Mouse (Mus musculus): ENCODE results near the gene Syvn1.

DNA sequence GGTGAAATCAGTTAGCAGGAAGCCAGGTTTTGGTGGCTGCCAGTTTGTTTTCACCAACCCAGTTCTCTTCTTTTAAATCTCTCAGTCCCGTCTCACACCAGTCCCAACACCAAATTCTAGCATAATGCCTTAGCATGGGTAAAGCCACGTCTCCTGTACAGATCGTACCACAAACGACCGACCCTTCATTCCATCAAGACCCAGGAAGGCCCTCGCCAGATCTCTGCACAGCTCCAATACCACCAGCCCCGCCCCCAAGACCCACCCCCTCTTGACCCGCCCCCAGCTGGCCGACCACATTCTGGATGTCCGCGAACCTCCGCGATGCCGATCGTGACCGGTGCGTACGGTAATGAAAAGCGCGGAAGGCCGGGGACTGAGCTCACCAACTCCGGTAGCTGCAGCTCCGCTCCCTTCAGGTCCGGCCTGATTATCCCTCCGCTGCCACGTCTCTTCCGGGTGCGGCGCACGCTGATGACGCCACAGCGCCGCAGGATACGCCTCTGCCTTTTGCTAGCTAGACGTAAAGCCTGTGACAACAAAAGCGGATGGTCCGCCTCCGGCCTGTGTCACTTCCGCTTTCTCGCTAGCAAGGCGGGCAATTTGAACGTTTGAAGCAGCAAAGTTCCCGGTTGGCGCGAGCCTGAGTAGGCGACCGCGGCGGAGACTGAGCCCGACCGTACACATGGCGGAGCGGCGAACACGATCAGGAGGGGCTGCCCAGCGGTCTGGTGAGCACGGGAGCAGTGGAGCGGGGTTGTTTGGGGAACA lies 38.3 kb downstream of the Syvn1 start, which contains the start of the genes Zfpl1 and Cdca5:
- peak; percentile 64 for TF ChIP-seq POLR2A (IDR thresholded peaks at IDR 0.05; ENCODE audit: insufficient read length, low read depth)
- TF ChIP-seq MYOG (IDR thresholded peaks at IDR 0.05; ENCODE audit: control insufficient read depth in 1 of 3, insufficient read depth in 1 of 3, insufficient read length in 2 of 3, low read depth in 2 of 3): peak in 2 of 3 experiments; percentile 9 to 63
- TF ChIP-seq TCF12 (IDR thresholded peaks at IDR 0.05; ENCODE audit: insufficient read depth, poor library complexity, severe bottlenecking): no peak
- no peak for TF ChIP-seq MAX (IDR thresholded peaks at IDR 0.05; ENCODE audit: low read depth)
